Mouse (Mus musculus) embryonic facial prominence, embryonic 15.5 days (tissue): Measurements from ENCODE around the gene Mettl26. TPM values are rescaled to one million over a fixed set of nuclear protein-coding genes. Genes with fewer than 3 reads are reported as not detected.
A peak's percentile ranks its signal among the peaks of the same experiment; 100 is the strongest.

Experiments used
- ATAC-seq: fragments of 200-750 bp; cut with Nextera tagmentation; 2 replicates; pipeline ENCODE4 v1.8.0; 2017; ENCODE audit warnings: low read depth, moderate TSS enrichment; ENCODE audit not compliant: insufficient number of reproducible peaks, low FRiP score, low TSS enrichment
- H3K27ac ChIP-seq: fragments of 300-500 bp; sonication (generic); replicated peaks from 2 replicates; pipeline ENCODE4 v1.5.1; 2015; ENCODE audit warnings: mild to moderate bottlenecking, inconsistent platforms
- H3K27me3 ChIP-seq: fragments of 300-500 bp; sonication (generic); 2 replicates; pipeline ENCODE4 v1.6.1; 2015; ENCODE audit warnings: inconsistent platforms
- H3K36me3 ChIP-seq: fragments of 300-500 bp; sonication (generic); 2 replicates; pipeline ENCODE4 v1.6.1; 2015; ENCODE audit warnings: mild to moderate bottlenecking, inconsistent platforms
- H3K4me1 ChIP-seq: fragments of 300-500 bp; sonication (generic); 2 replicates; pipeline ENCODE4 v1.6.1; 2015; ENCODE audit warnings: inconsistent platforms
- H3K4me2 ChIP-seq: fragments of 300-500 bp; sonication (generic); replicated peaks from 2 replicates; pipeline ENCODE4 v1.6.1; 2015; ENCODE audit warnings: mild to moderate bottlenecking, inconsistent platforms
- H3K4me3 ChIP-seq: fragments of 300-500 bp; sonication (generic); replicated peaks from 2 replicates; pipeline ENCODE4 v1.5.1; 2015; ENCODE audit warnings: mild to moderate bottlenecking, inconsistent platforms
- H3K9ac ChIP-seq: fragments of 300-500 bp; sonication (generic); 2 replicates; pipeline ENCODE4 v1.6.1; 2015; ENCODE audit warnings: inconsistent platforms
- H3K9me3 ChIP-seq: fragments of 300-500 bp; sonication (generic); replicated peaks from 2 replicates; pipeline ENCODE4 v1.6.1; 2016; ENCODE audit warnings: inconsistent platforms
- WGBS: fragments of 180-500 bp; shearing (Covaris S2); methylation state at CpG from one replicate; pipeline ENCODE4 v1.1.7; 2015; 5-methylcytosine and 5-hydroxymethylcytosine counted together
- microRNA-seq: library from miRNA; unstranded; fragments of <30 nt; microRNA quantifications from one replicate; pipeline ENCODE4, GENCODE M21; 2016; ENCODE audit warnings: borderline number of aligned reads
- polyA plus RNA-seq: library from polyadenylated mRNA; unstranded; fragments of >200 nt; fragmentation: Nextera tagmentation; extraction: Ambion mirVana; gene quantifications from 2 replicates; pipeline ENCODE4 v1.2.1, GENCODE M21; 2015

The Mettl26 gene
- polyA plus RNA-seq, 1 experiment from 2014 or later, result 49.6 TPM

DNA sequence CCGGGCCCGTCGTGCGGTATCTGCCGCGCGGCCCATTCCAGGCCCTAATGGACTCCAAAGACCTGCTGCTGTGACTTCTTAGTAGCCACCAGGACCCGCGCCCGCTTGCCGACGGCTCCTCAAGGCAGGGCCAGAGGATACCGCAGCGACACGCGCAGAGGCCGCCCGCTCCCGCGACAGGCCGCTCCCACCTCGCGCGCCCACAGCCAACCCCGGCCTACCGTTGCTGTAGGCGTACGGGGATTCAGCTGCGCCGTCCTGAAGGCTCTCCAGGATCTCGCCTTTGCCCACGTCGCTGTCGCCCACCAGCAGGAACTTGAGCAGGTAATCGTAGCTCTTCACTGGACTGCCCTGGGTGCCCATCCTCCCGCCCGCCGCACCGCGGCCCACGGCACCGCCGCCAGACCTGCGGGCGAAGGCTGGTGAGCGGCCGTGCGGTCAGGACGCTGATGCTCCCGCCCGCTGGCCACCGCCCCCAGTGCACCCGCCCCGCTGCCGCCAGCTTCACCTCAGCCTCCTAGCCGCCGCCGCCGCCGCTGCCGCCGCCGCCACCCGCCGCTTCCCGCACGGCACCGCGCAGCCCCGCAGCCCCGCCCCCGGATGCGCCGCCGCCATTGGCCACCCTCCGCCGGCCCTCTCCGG, 44.4 kb downstream of the Mettl26 start, which contains the start of gene Rab40c:
Rab40c (minus strand) TSS at position 584 of the 642 bp plus-strand sequence.
- Histone ChIP-seq H3K27me3 (no peaks in the 10 kb centered on the region), H3K9ac (peak within 1 kb of the TSS; percentile 86), H3K4me3 (peak within 1 kb of the TSS; percentile 99), H3K9me3 (no peaks in the 10 kb centered on the region), H3K4me2 (peak within 1 kb of the TSS; percentile 84), H3K36me3 (peaks cover 13% of the 10 kb centered on the region; the same call in 1 of the 2 replicates), H3K27ac (peak within 1 kb of the TSS; percentile 96), H3K4me1 (peaks cover 26% of the 10 kb centered on the region)
- ATAC-seq, result no peak
- under 1% methylated on average over 55 of the region's 78 CpGs for WGBS

GRCm38 (mm10) chr17:25919786-25920642, 45.1 kb downstream of the Mettl26 start:
- Histone ChIP-seq H3K4me1 (peaks cover 26% of the 10 kb centered on the region), H3K4me3 (peak overlapping the region; percentile 99), H3K9me3 (no peaks in the 10 kb centered on the region), H3K27me3 (no peaks in the 10 kb centered on the region), H3K27ac (peak overlapping the region; percentile 96), H3K36me3 (peaks cover 13% of the 10 kb centered on the region; the same call in 1 of the 2 replicates), H3K9ac (peak overlapping the region; percentile 56), H3K4me2 (peak overlapping the region; percentile 84)
- under 1% methylated on average over 40 of the region's 40 CpGs for WGBS
- ATAC-seq, result peak; percentile 97

DNA sequence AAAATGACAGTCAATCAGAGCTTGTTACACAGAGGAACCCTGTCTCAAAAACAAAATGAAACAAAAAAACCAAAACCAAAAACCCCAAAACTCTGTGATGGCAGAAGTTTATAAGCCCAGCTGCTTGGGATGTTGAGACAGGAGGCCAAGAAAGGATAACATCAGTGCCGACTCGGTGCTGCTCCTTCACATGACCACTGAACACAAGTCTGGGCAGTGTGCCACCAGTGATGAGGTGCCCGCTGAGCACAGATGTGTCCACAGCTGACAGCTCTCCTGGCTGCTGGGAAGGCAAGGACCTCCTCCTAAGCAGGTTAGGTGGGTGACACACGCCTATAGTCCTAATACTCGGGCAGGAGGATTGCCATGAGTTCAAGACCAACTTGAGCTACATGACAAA, 47.2 kb downstream of the Mettl26 start:
- no peaks in the 10 kb centered on the region for H3K9me3 ChIP-seq
- no peak for ATAC-seq
- H3K27me3 ChIP-seq, result no peaks in the 10 kb centered on the region
- peaks cover 24% of the 10 kb centered on the region for H3K36me3 ChIP-seq
- H3K9ac ChIP-seq, result no peak overlapping the region
- 82% methylated on average over 5 of the region's 5 CpGs for WGBS
- H3K4me3 ChIP-seq, result no peak overlapping the region
- H3K27ac ChIP-seq, result no peak overlapping the region
- peaks cover 24% of the 10 kb centered on the region for H3K4me1 ChIP-seq
- H3K4me2 ChIP-seq, result no peak overlapping the region

DNA sequence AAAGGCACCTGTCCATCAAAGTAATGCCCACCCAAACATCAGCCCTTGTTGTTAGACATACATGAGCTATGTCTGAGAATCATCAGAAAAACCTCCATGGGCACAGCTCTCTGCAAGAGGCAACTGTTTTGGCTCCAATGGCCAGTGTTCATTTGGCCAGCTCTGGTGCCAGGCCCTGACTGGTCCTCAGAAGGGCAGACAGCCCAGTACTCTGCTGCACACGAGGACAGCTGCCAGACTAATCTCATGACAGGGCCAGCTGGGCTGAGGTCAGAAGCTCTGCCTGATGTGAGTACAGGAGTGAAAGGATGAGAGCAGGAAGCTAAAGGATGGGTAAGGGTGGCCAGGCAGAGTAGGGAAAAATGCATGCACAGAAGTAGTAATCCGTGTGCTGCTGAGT, 50.5 kb downstream of the Mettl26 start:
- Histone ChIP-seq H3K27me3 (no peaks in the 10 kb centered on the region), H3K9ac (no peak overlapping the region), H3K27ac (no peak overlapping the region), H3K4me2 (no peak overlapping the region), H3K36me3 (peaks cover 45% of the 10 kb centered on the region), H3K9me3 (no peaks in the 10 kb centered on the region), H3K4me3 (no peak overlapping the region), H3K4me1 (peaks cover 5% of the 10 kb centered on the region; the same call in 1 of the 2 replicates)
- ATAC-seq, result no peak
- WGBS, result 68% methylated on average over 2 of the region's 2 CpGs

Small RNA genes lying within 50 kb of the gene (microRNA-seq; reads per million reads assigned to microRNA genes)
- gene Mir3082, result not detected

Other genes with a start within 250 kb of the Mettl26 start
- 23.7 and 44.9 TPM in 2 replicates for gene Gng13, start 157.9 kb upstream of the Mettl26 start, polyA plus RNA-seq
- gene Chtf18, start 147.7 kb upstream of the Mettl26 start, polyA plus RNA-seq, result 22.6 and 24.5 TPM in 2 replicates
- gene Rpusd1, start 147.4 kb upstream of the Mettl26 start, polyA plus RNA-seq, result 25.1 and 26.0 TPM in 2 replicates
- gene Mslnl, start 139.0 kb upstream of the Mettl26 start, polyA plus RNA-seq, result 2.4 and 3.9 TPM in 2 replicates
- 24.2 and 31.4 TPM in 2 replicates for gene Msln, start 120.7 kb upstream of the Mettl26 start, polyA plus RNA-seq
- 26.9 and 27.1 TPM in 2 replicates for gene Narfl, start 101.3 kb upstream of the Mettl26 start, polyA plus RNA-seq
- gene Haghl, start 89.4 kb upstream of the Mettl26 start, polyA plus RNA-seq, result 62.0 and 67.2 TPM in 2 replicates
- gene Ccdc78, start 88.5 kb upstream of the Mettl26 start, polyA plus RNA-seq, result 2.9 and 4.8 TPM in 2 replicates
- 95.7 and 99.3 TPM in 2 replicates for gene Fam173a, start 82.2 kb upstream of the Mettl26 start, polyA plus RNA-seq
- gene AC134908.4, start 79.4 kb upstream of the Mettl26 start, polyA plus RNA-seq, result not detected in 2 replicates
- 41.8 and 44.8 TPM in 2 replicates for gene Metrn, start 77.9 kb upstream of the Mettl26 start, polyA plus RNA-seq
- gene Fbxl16, start 66.0 kb upstream of the Mettl26 start, polyA plus RNA-seq, result 3.8 and 4.0 TPM in 2 replicates
- gene Wdr24, start 51.4 kb upstream of the Mettl26 start, polyA plus RNA-seq, result 24.7 and 27.1 TPM in 2 replicates
- gene Jmjd8, start 46.2 kb upstream of the Mettl26 start, polyA plus RNA-seq, result 44.9 and 46.2 TPM in 2 replicates
- gene Stub1, start 41.7 kb upstream of the Mettl26 start, polyA plus RNA-seq, result 343 and 364 TPM in 2 replicates
- gene Rhbdl1, start 37.8 kb upstream of the Mettl26 start, polyA plus RNA-seq, result 2.7 and 3.2 TPM in 2 replicates
- gene Gm20683, start 33.3 kb upstream of the Mettl26 start, polyA plus RNA-seq, result 2.5 and 3.5 TPM in 2 replicates
- gene Rhot2, start 30.2 kb upstream of the Mettl26 start, polyA plus RNA-seq, result 24.5 and 25.8 TPM in 2 replicates
- 21.5 and 32.1 TPM in 2 replicates for gene Wdr90, start 13.6 kb upstream of the Mettl26 start, polyA plus RNA-seq
- gene Mcrip2, start 6.3 kb upstream of the Mettl26 start, polyA plus RNA-seq, result 13.4 and 15.7 TPM in 2 replicates
- gene Wfikkn1, start 5.8 kb downstream of the Mettl26 start, polyA plus RNA-seq, result 0.62 and 0.83 TPM in 2 replicates
- 35.8 and 38.9 TPM in 2 replicates for gene Rab40c, start 44.7 kb downstream of the Mettl26 start, polyA plus RNA-seq
- gene Pigq, start 69.9 kb downstream of the Mettl26 start, polyA plus RNA-seq, result 51.1 and 58.4 TPM in 2 replicates
- 2.7 and 5.8 TPM in 2 replicates for gene Nhlrc4, start 69.9 kb downstream of the Mettl26 start, polyA plus RNA-seq
- gene A930017K11Rik, start 77.5 kb downstream of the Mettl26 start, polyA plus RNA-seq, result 0.24 and 0.28 TPM in 2 replicates
- gene Capn15, start 110.7 kb downstream of the Mettl26 start, polyA plus RNA-seq, result 24.5 and 29.8 TPM in 2 replicates
- 18.3 and 19.6 TPM in 2 replicates for gene Rab11fip3, start 194.5 kb downstream of the Mettl26 start, polyA plus RNA-seq
- gene Decr2, start 215.3 kb downstream of the Mettl26 start, polyA plus RNA-seq, result 39.7 and 42.6 TPM in 2 replicates
- gene Nme4, start 220.5 kb downstream of the Mettl26 start, polyA plus RNA-seq, result 87.1 and 98.8 TPM in 2 replicates
- 2.9 and 3.5 TPM in 2 replicates for gene Tmem8, start 238.2 kb downstream of the Mettl26 start, polyA plus RNA-seq
- 190 and 191 TPM in 2 replicates for gene Mrpl28, start 248.4 kb downstream of the Mettl26 start, polyA plus RNA-seq